Mouse (Mus musculus) lung, embryonic 14.5 days (tissue): ENCODE results near the gene S100a4. TPM values are rescaled to one million over a fixed set of nuclear protein-coding genes. Genes with fewer than 3 reads are reported as not detected.
A peak's percentile ranks its signal among the peaks of the same experiment; 100 is the strongest.

Experiments
- ATAC-seq: fragments of 200-750 bp; cut with Nextera tagmentation; 2 replicates; pipeline ENCODE4 v1.8.0; 2017; ENCODE audit warnings: mild to moderate bottlenecking, moderate TSS enrichment, moderate library complexity; ENCODE audit not compliant: insufficient read depth
- DNase-seq: peaks from one replicate; pipeline ENCODE4 v3.0.0-alpha.2; 2015
- H3K27ac ChIP-seq: fragments of 300-500 bp; sonication (generic); 2 replicates; pipeline ENCODE4 v1.5.1; 2014; ENCODE audit warnings: low read depth, mild to moderate bottlenecking, moderate library complexity
- H3K27me3 ChIP-seq: fragments of 300-500 bp; sonication (generic); 2 replicates; pipeline ENCODE4 v1.6.1; 2014; ENCODE audit warnings: low read length, control low read depth; ENCODE audit not compliant: insufficient read depth
- H3K36me3 ChIP-seq: fragments of 300-500 bp; sonication (generic); 2 replicates; pipeline ENCODE4 v1.6.1; 2014; ENCODE audit warnings: control low read depth; ENCODE audit not compliant: insufficient read depth
- H3K4me1 ChIP-seq: fragments of 300-500 bp; sonication (generic); 2 replicates; pipeline ENCODE4 v1.6.1; 2014; ENCODE audit warnings: antibody characterized with exemption, control low read depth; ENCODE audit not compliant: insufficient read depth
- H3K4me2 ChIP-seq: fragments of 300-500 bp; sonication (generic); 2 replicates; pipeline ENCODE4 v1.6.1; 2014; ENCODE audit warnings: mild to moderate bottlenecking
- H3K4me3 ChIP-seq: fragments of 300-500 bp; sonication (generic); 2 replicates; pipeline ENCODE4 v1.5.1; 2014; ENCODE audit warnings: low read depth, low read length
- H3K9ac ChIP-seq: fragments of 300-500 bp; sonication (generic); 2 replicates; pipeline ENCODE4 v1.6.1; 2014
- H3K9me3 ChIP-seq: fragments of 300-500 bp; sonication (generic); 2 replicates; pipeline ENCODE4 v1.6.1; 2016; ENCODE audit warnings: low read depth, low read length, control low read depth
- CTCF ChIP-seq: IDR thresholded peaks from 2 replicates; pipeline ENCODE4 v1.5.1; 2016; ENCODE audit warnings: antibody characterized with exemption, low read depth
- WGBS: fragments of 180-500 bp; shearing (Covaris S2); extraction: QIAGEN DNeasy Blood & Tissue Kit; methylation state at CpG from one replicate; pipeline ENCODE4 v1.1.7; 2014; 5-methylcytosine and 5-hydroxymethylcytosine counted together
- polyA plus RNA-seq: library from polyadenylated mRNA; unstranded; fragments of >200 nt; fragmentation: Nextera tagmentation; extraction: Ambion mirVana; gene quantifications from 2 replicates; pipeline ENCODE4 v1.2.1, GENCODE M21; 2014

Gene S100a4
- polyA plus RNA-seq, 1 experiment from 2014 or later: 3.1 TPM

- 93% methylated on average over 2 of the region's 2 CpGs for WGBS
- ATAC-seq: no peak
- TF ChIP-seq CTCF: no peak
Observed at GRCm38 (mm10) chr3:90649832-90650231, 46.3 kb downstream of the S100a4 start.

GRCm38 (mm10) chr3:90652878-90653508 lies 49.4 kb downstream of the S100a4 start:
- no peak overlapping the region for H3K4me2 ChIP-seq

More at GRCm38 (mm10) chr3:90649832-90650231, 46.3 kb downstream of the S100a4 start:
- no peak overlapping the region for H3K4me2 ChIP-seq
- no peaks in the 10 kb centered on the region for H3K4me1 ChIP-seq
- H3K4me3 ChIP-seq: no peak overlapping the region
- no peaks in the 10 kb centered on the region for H3K36me3 ChIP-seq
- DNase-seq: no peak
- H3K27ac ChIP-seq: no peak overlapping the region
- H3K27me3 ChIP-seq: no peaks in the 10 kb centered on the region
- H3K9ac ChIP-seq: no peak overlapping the region
- H3K9me3 ChIP-seq: no peaks in the 10 kb centered on the region

GRCm38 (mm10) chr3:90653717-90654116 lies 50.1 kb downstream of the S100a4 start, which contains the start of gene S100a7a:
Gene S100a7a, plus strand, starts transcription at chr3:90654017.
- TF ChIP-seq CTCF: no peak
- H3K27ac ChIP-seq: no peak within 1 kb of the TSS
- ATAC-seq: no peak
- no peaks in the 10 kb centered on the region for H3K4me1 ChIP-seq
- no peak within 1 kb of the TSS for H3K4me3 ChIP-seq
- H3K9ac ChIP-seq: no peak within 1 kb of the TSS
- H3K36me3 ChIP-seq: no peaks in the 10 kb centered on the region
- H3K27me3 ChIP-seq: no peaks in the 10 kb centered on the region
- no peak within 1 kb of the TSS for H3K4me2 ChIP-seq
- H3K9me3 ChIP-seq: no peaks in the 10 kb centered on the region
- DNase-seq: no peak

More at GRCm38 (mm10) chr3:90652878-90653508, 49.4 kb downstream of the S100a4 start:
- no peaks in the 10 kb centered on the region for H3K4me1 ChIP-seq
- DNase-seq: peak; percentile 93
- H3K36me3 ChIP-seq: no peaks in the 10 kb centered on the region
- H3K27ac ChIP-seq: no peak overlapping the region
- H3K27me3 ChIP-seq: no peaks in the 10 kb centered on the region
- ATAC-seq: peak; percentile 80
- 34% methylated on average over 5 of the region's 5 CpGs for WGBS
- TF ChIP-seq CTCF: peak; percentile 84
- H3K9me3 ChIP-seq: no peaks in the 10 kb centered on the region
- H3K9ac ChIP-seq: no peak overlapping the region
- no peak overlapping the region for H3K4me3 ChIP-seq

Other genes starting within 250 kb of the S100a4 start
- gene Slc27a3, start 213.8 kb upstream of the S100a4 start, polyA plus RNA-seq: 18.4 and 19.1 TPM in 2 replicates
- gene Ints3, start 170.1 kb upstream of the S100a4 start, polyA plus RNA-seq: 38.5 and 40.5 TPM in 2 replicates
- 17.8 and 19.3 TPM in 2 replicates for gene Npr1, start 137.9 kb upstream of the S100a4 start, polyA plus RNA-seq
- gene Ilf2, start 127.6 kb upstream of the S100a4 start, polyA plus RNA-seq: 232 and 240 TPM in 2 replicates
- gene Snapin, start 112.7 kb upstream of the S100a4 start, polyA plus RNA-seq: 68.0 and 74.7 TPM in 2 replicates
- 103 and 109 TPM in 2 replicates for gene Chtop, start 94.3 kb upstream of the S100a4 start, polyA plus RNA-seq
- 28.0 and 33.9 TPM in 2 replicates for gene S100a1, start 89.4 kb upstream of the S100a4 start, polyA plus RNA-seq
- 27.3 and 32.2 TPM in 2 replicates for gene S100a13, start 89.3 kb upstream of the S100a4 start, polyA plus RNA-seq
- 1.2 and 1.6 TPM in 2 replicates for gene S100a14, start 76.9 kb upstream of the S100a4 start, polyA plus RNA-seq
- gene S100a16, start 66.5 kb upstream of the S100a4 start, polyA plus RNA-seq: 161 and 175 TPM in 2 replicates
- gene S100a3, start 43.2 kb upstream of the S100a4 start, polyA plus RNA-seq: 0.12 and 0.49 TPM in 2 replicates
- gene S100a2, start 13.5 kb upstream of the S100a4 start, polyA plus RNA-seq: not detected in 2 replicates
- gene Gm42674, start 1.9 kb upstream of the S100a4 start, polyA plus RNA-seq: not detected in 2 replicates
- not detected in 2 replicates for gene S100a5, start 4.8 kb downstream of the S100a4 start, polyA plus RNA-seq
- 84.2 and 100 TPM in 2 replicates for gene S100a6, start 9.1 kb downstream of the S100a4 start, polyA plus RNA-seq
- gene S100a7a, start 50.2 kb downstream of the S100a4 start, polyA plus RNA-seq: not detected in 2 replicates
- 5.6 and 32.5 TPM in 2 replicates for gene S100a8, start 65.2 kb downstream of the S100a4 start, polyA plus RNA-seq
- 1.9 and 14.0 TPM in 2 replicates for gene S100a9, start 92.0 kb downstream of the S100a4 start, polyA plus RNA-seq
- gene Pglyrp4, start 123.1 kb downstream of the S100a4 start, polyA plus RNA-seq: not detected in 2 replicates
- not detected in 2 replicates for gene Gm5849, start 174.1 kb downstream of the S100a4 start, polyA plus RNA-seq